Mouse (Mus musculus) thymus, postnatal 36 days (tissue): Measurements from ENCODE around the gene Jade1.

ENCODE experiments used
- DNase-seq, 2 experiments: peaks; one replicate each; pipeline ENCODE4 v3.0.0; 2022; ENCODE audit warnings: mixed read lengths in 2 of 2

Gene Jade1

GRCm38 (mm10) chr3:41555491-41556381 is at the start of gene Jade1:
TSS of gene Jade1 (plus strand) at chr3:41555731.
- no peak for DNase-seq

DNA sequence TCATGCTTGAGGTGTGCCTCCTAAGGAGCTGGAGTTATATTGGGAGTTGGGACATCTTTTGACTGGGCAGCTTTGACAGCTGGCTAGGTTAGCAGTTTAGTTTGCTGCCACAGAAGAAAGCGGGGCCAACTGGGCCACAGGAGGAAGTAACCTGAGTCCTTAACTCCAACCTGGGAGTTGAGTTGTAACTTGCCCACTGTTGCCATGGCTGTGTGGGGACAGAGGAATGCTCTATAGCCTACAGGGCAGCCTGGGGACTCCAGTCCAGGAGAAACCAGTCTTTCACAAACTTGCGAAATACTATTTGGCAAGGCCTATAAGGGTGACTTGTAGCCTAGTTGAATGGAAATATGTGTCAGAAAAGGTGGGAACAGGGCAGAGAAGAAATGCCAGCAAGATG is 46.1 kb upstream of the Jade1 start:
- DNase-seq: no peak

- DNase-seq: no peak
Observed at GRCm38 (mm10) chr3:41510191-41510590, 45.3 kb upstream of the Jade1 start.

GRCm38 (mm10) chr3:41510750-41511149 is 44.8 kb upstream of the Jade1 start:
- DNase-seq: no peak

GRCm38 (mm10) chr3:41514003-41514402 is 41.5 kb upstream of the Jade1 start:
- no peak for DNase-seq

DNA sequence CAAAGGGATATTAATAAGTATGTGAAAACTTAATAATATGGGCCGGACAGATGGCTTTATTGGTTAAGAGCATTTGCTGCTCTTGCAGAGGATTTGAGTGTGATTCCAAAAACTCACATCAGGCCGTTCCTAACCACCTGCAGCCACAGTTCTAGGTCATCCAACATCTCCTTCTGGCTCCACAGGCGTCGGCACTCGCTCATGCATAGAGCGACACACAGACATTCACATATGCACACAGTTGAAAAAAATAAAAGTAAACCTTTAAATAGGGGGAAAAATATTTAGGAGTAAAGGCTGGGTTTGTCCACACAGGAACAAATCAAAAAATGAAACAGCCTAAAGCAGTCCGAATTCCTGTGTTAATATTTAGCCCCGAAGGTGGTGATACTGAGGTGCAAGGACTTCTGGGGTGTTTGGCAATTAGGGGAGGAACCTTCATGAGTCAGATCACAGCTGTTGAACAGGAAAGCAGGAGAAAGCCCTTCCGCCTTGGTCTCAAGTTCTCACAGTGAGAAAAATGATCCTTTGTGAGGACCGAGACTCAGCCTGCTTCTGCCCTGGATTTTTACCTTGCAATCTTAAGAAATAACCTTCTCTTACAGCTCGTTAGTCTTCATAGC is 40.7 kb upstream of the Jade1 start:
- no peak for DNase-seq

DNA sequence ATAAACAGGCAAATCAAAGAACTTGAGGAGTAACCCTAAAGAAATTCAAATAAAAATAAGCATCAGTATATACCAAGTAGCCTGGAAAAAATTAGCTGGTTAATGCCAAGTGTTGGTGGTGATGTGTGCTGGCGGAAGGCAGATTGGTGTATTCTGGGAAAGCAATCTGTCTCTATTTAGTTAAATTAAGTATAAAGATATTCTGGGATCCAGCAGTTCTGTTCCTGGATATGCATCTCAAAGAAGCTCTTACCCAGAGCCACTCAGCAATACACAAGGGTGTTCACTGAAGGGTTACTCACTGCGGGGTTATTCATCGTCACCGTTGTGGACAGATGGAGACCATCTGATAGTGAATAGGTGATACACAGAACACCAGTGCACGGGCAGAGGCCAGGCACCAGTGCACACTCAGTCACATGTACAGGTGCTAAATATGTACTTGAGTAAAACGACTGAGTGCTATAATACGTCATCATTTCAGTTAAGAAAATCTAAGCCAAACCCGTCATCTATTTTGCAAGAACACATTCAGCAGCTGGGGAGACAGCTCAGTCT is 38.5 kb upstream of the Jade1 start:
- DNase-seq: no peak

- no peak for DNase-seq
Observed at GRCm38 (mm10) chr3:41520925-41521324, 34.6 kb upstream of the Jade1 start.

DNA sequence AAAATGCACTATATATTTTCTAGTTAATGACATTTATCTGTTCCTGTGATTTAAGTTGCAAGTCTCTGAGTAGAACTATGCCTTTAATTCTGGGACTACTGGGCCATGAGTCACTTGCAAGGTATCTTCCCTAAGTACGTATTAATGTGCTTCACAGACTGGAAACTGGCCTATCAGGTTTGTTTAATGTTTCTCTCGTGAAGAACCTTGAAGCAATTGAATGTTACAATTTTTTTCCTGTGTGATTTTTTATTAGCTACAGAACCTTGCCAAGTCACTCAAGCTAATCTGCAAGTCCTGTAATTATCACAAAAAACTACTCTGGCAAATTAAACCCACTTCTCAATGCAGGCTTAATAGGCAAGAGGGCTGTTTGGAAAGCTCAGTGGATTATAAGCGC is 33.8 kb upstream of the Jade1 start:
- no peak for DNase-seq

- DNase-seq: no peak
Observed at GRCm38 (mm10) chr3:41522226-41523005, 33.1 kb upstream of the Jade1 start.

- DNase-seq: no peak
Observed at GRCm38 (mm10) chr3:41523006-41523375, 32.5 kb upstream of the Jade1 start.

DNA sequence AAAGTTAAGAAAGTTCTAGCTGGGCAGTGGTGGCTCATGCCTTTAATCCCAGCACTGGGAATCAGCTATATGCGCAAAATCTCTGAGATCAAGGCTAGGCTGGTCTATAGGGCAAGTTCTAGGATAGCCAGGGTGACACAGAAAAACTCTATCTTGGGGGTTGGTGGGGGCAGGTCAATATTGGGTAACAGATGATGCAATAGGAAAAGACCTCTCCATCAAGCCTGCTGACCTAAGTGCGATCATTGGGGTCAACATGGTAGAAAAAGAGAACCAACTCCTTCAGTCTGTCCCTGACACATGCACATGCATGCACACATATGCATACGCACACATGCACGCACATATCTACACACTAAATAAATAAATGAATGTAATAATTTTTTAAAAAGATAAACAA is 32.1 kb upstream of the Jade1 start:
- no peak for DNase-seq

- DNase-seq: no peak
Observed at GRCm38 (mm10) chr3:41528291-41528969, 27.1 kb upstream of the Jade1 start.

DNA sequence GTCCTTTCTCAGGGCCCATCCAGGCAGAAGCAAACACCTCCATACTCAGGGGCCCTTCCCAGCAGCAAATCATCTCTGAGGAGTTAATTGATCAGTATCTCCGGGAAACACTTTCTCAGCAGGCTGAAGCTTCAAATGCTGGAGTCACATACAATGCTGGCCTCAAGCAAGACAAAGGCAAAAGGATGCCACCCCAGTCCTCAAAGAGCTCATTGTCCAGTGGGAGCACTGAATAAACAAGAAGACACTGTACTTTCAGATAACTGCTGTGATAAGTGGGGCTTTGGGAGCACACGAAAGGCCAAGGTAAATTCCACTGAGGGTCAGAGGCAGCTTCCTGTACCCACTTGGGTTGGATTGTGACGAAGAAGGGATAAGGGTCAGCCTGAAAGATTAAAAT is 25.4 kb upstream of the Jade1 start:
- DNase-seq: no peak

GRCm38 (mm10) chr3:41531541-41531940 is 24.0 kb upstream of the Jade1 start:
- DNase-seq: no peak

DNA sequence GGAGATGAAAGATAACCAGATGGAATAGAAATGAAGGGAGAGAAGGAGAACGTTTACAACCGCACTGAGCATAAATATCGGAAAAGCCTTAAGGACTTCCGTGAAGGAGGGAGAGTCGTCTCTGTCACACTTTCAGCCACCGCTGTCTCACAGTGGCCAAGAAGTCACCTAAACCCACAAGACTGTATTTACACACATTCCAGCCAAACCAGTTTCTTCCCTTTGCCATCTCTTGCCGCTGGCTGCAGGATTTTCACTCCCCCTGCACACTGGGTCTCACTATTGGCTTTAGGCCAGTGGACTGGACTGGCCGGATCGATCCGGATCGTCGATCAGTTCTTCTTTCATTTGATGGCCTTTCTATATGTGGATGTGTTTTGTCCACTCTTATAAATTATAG is 23.4 kb upstream of the Jade1 start:
- no peak for DNase-seq

DNA sequence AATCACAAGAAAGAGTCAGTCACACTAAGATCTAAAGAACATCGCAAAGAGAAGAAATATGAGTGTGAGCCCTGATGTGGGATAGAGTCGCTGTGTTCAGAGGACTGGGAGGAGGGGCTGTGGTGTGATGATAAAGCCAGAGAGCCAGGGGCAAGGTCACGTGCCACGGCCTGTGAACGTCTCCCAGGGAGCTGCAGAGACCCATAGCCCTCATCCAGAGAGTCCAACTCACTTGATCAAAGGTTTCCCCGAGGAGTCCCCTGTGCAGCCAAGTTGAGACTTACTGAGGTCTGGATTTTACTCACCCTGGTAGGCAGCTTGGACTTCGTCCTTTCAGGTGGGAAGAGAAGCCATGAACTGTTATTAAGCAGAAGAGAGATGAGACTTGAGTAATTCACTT is 21.9 kb upstream of the Jade1 start:
- no peak for DNase-seq

GRCm38 (mm10) chr3:41537957-41538356 is 17.6 kb upstream of the Jade1 start:
- no peak for DNase-seq

DNA sequence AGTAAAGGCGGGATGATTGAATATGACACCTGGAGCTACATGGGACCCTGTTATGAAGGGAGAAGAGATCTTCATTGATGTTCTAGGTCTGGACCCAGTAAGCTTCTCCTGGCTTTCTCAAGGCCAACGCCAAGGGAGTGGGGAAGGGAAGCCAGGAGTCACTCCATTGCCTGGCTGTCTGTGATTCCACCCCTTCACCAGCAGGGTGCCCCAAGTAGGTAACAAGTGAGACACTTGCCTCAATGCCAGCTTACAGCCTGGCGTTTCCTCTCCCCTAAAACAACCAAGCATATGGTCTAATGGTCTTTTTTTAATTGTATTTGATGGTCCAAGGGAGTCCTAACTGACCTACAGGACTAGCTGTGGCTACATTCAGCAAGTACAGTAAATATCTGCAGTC is 14.2 kb upstream of the Jade1 start:
- DNase-seq: no peak

GRCm38 (mm10) chr3:41544451-41544850 is 11.1 kb upstream of the Jade1 start:
- no peak for DNase-seq

DNA sequence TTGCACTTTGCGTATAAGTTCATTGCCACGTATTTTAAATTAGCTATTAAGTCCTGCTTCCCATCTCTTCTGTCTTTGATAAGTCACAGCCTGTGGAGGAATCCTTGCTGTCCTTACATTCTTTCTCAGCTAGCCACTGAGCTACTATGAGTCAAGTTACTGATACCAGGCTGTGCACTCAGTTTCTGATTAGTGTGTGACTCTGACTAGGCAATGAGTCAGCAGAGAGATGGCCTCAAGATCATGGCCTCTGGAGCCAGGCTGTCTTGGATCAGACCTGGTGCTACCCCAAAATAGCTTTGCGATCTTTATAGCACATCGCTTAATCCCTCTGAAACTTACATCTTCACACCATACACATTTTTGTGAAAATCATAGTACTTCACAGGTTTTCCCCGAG is 8.2 kb upstream of the Jade1 start:
- DNase-seq: no peak

DNA sequence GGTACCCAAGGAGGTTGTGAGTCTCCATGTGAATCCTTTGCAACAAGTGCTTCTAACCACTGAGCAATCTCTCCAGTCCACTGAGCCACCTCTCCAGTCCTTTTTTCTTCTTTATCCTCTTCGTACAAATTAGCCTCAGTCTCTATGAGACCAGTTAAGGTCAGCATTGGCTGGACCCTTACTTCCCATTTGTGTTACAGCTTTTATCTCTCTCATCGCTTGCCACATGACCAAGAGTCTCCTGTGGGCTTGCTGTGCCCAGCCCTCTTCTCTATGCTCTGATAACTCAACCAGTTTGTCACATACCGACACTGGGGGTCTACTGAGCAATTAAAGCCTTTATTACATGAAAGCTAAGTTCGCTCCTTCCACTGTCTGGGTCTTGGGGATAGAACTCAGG is 7.3 kb upstream of the Jade1 start:
- no peak for DNase-seq

DNA sequence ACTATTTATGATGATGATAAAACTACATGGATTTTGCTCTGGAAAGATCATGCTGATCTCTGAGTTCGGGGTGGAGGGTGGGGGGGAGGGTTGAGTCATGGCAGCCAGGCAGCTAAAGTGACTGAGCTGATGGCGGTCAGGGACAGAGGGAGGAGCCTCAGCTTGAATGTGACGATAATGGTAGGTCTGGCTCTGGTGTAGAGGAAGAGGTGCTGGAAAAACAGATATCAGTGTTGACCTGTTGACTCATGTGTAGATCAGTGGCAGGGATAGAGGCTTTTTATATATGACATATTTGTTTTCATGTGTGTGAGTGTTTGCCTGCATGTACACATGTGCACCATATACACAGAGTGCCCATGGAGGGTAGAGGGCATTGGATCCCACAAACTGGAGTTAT is 3.9 kb upstream of the Jade1 start:
- DNase-seq: no peak
